Mouse (Mus musculus) hindbrain, embryonic 16.5 days (tissue): ENCODE measurements at regions not wholly inside any gene's neighbourhood (a gene's known extent, or its start where the extent isn't known, plus 50 kb on each side); places are given as distances from the start of the nearest gene placed in this dataset.

Experiments used
- ATAC-seq: fragments of 200-750 bp; cut with Nextera tagmentation; 2 replicates; pipeline ENCODE4 v1.8.0; 2017; ENCODE audit warnings: moderate TSS enrichment, moderate library complexity
- H3K27ac ChIP-seq: fragments of 300-500 bp; sonication (generic); 2 replicates; pipeline ENCODE4 v1.5.1; 2014; ENCODE audit warnings: low read depth, mild to moderate bottlenecking, control low read depth, low read length, moderate library complexity
- H3K27me3 ChIP-seq: fragments of 300-500 bp; sonication (generic); replicated peaks from 2 replicates; pipeline ENCODE4 v1.6.1; 2014; ENCODE audit warnings: low read length; ENCODE audit not compliant: control insufficient read depth, insufficient read depth
- H3K36me3 ChIP-seq: fragments of 300-500 bp; sonication (generic); 2 replicates; pipeline ENCODE4 v1.6.1; 2014; ENCODE audit warnings: mild to moderate bottlenecking, low read length, moderate library complexity, mixed read lengths; ENCODE audit not compliant: control insufficient read depth, insufficient read depth
- H3K4me1 ChIP-seq: fragments of 300-500 bp; sonication (generic); 2 replicates; pipeline ENCODE4 v1.6.1; 2014; ENCODE audit warnings: low read depth, low read length; ENCODE audit not compliant: control insufficient read depth, insufficient read depth
- H3K4me2 ChIP-seq: fragments of 300-500 bp; sonication (generic); 2 replicates; pipeline ENCODE4 v1.6.1; 2014; ENCODE audit warnings: mild to moderate bottlenecking, low read length, control low read depth, moderate library complexity
- H3K4me3 ChIP-seq: fragments of 300-500 bp; sonication (generic); 2 replicates; pipeline ENCODE4 v1.5.1; 2014; ENCODE audit warnings: mild to moderate bottlenecking, low read length, control low read depth, moderate library complexity
- H3K9ac ChIP-seq: fragments of 300-500 bp; sonication (generic); 2 replicates; pipeline ENCODE4 v1.6.1; 2014; ENCODE audit warnings: low read depth, mild to moderate bottlenecking, control low read depth, low read length, moderate library complexity
- H3K9me3 ChIP-seq: fragments of 300-500 bp; sonication (generic); 2 replicates; pipeline ENCODE4 v1.6.1; 2014; ENCODE audit warnings: mild to moderate bottlenecking, low read length, moderate library complexity; ENCODE audit not compliant: control insufficient read depth
- WGBS: fragments of 180-500 bp; shearing (Covaris S2); extraction: QIAGEN DNeasy Blood & Tissue Kit; methylation state at CpG from one replicate; pipeline ENCODE4 v1.1.7; 2014; 5-methylcytosine and 5-hydroxymethylcytosine counted together

- H3K27ac ChIP-seq: no peak overlapping the region
- ATAC-seq: no peak
Observed at GRCm38 (mm10) chr9:32815473-32815872, 179.5 kb downstream of the Ets1 start.

GRCm38 (mm10) chr9:32816649-32817425 is 180.8 kb downstream of the Ets1 start:
- H3K4me1 ChIP-seq: no peaks in the 10 kb centered on the region
- no peak overlapping the region for H3K27ac ChIP-seq
- H3K4me3 ChIP-seq: no peak overlapping the region
- WGBS: 84% methylated on average over 9 of the region's 9 CpGs
- no peak overlapping the region for H3K4me2 ChIP-seq
- no peak overlapping the region for H3K9ac ChIP-seq
- no peaks in the 10 kb centered on the region for H3K9me3 ChIP-seq
- no peak for ATAC-seq
- no peaks in the 10 kb centered on the region for H3K36me3 ChIP-seq
- H3K27me3 ChIP-seq: 0 out of 2 replicates have a peak, but pooled peaks cover 2% of the 10 kb centered on the region

More at GRCm38 (mm10) chr9:32815473-32815872, 179.5 kb downstream of the Ets1 start:
- Histone ChIP-seq H3K9ac (no peak overlapping the region), H3K27me3 (0 out of 2 replicates have a peak, but pooled peaks cover 2% of the 10 kb centered on the region), H3K9me3 (no peaks in the 10 kb centered on the region), H3K4me3 (no peak overlapping the region), H3K36me3 (no peaks in the 10 kb centered on the region), H3K4me1 (no peaks in the 10 kb centered on the region), H3K4me2 (no peak overlapping the region)
- WGBS: 87% methylated on average over 5 of the region's 5 CpGs

DNA sequence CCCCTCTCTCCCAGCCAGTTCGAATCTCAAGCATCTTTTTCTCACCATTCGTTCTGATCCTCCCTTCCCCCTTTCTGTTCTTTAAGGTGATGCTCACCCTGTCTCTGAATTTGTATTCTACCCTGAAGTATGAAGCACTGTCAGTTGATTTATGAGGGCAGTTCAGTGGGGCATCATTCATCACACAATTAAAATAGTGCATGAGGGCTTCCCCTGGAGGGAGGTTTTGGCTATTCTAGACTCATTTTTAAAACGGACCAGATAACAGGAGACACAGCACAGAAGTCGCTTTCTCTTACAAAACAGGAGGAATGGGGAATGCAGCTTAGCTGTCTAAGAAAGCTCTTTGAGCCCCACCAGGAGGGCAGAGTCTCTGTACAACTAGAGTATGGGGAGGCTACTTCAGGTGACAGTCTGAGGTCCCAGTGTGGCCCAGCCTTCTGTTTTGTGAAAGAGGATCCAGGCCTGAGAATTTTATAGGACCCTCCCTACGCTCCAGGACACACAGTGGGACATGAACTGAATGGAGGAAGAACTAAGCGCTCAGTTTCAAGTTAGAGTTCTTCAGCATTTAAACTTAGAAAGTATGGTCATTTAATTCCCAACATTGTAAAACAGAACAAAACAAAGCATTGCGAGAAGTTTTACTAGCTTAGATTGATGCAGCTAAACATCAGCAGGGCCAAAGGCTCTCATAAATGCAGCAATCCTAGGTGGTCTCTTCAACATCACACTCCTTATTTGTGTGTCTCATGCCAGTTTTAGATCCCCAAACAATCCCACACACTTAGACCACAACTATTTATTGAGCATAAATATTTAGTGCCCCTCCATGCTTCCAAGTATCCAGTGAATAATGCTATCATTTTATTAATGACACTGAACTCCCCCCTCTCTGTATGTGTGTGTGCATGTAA is 181.7 kb downstream of the Ets1 start:
- Histone ChIP-seq H3K9me3 (no peaks in the 10 kb centered on the region), H3K4me3 (no peak overlapping the region), H3K9ac (no peak overlapping the region), H3K27me3 (0 out of 2 replicates have a peak, but pooled peaks cover 2% of the 10 kb centered on the region), H3K4me2 (no peak overlapping the region), H3K27ac (no peak overlapping the region), H3K4me1 (no peaks in the 10 kb centered on the region), H3K36me3 (no peaks in the 10 kb centered on the region)
- no peak for ATAC-seq
- 68% methylated on average over 7 of the region's 7 CpGs for WGBS

DNA sequence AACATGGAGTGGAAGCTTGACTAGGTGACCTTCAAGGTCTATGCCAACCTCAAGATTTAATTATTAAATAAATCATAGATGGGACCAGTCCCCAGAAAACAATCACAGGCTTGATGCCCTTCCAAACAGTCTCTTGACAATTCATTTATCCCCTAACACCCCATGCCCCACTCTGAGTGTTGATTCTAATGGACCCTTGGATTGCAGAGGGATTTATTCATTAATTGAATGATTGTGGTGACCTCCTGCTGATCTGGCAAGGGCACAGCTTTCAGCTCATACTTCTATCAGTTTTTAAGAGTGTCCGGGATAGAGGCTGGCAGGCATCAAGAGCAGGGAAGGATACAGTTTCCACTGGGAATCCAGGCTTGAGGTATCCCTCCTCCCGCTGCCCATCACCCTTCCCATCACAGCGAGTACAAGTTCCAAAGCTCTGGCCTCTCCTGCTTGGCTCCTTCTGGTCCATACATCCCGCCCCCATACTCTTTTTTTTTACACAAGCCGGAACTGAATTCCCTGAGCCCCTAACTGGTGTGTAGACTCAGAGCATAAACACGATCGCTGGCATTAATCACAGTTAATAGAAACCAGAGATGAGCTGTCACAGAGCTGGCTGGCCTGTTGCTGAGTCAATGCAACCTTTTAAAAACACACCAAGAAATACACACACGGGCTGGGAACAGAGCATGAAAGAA is 187.6 kb downstream of the Ets1 start:
- H3K4me1 ChIP-seq: no peaks in the 10 kb centered on the region
- no peak for ATAC-seq
- H3K27me3 ChIP-seq: no peaks in the 10 kb centered on the region
- no peak overlapping the region for H3K27ac ChIP-seq
- no peak overlapping the region for H3K4me2 ChIP-seq
- no peaks in the 10 kb centered on the region for H3K9me3 ChIP-seq
- no peak overlapping the region for H3K9ac ChIP-seq
- no peaks in the 10 kb centered on the region for H3K36me3 ChIP-seq
- H3K4me3 ChIP-seq: no peak overlapping the region
- 39% methylated on average over 8 of the region's 8 CpGs for WGBS

DNA sequence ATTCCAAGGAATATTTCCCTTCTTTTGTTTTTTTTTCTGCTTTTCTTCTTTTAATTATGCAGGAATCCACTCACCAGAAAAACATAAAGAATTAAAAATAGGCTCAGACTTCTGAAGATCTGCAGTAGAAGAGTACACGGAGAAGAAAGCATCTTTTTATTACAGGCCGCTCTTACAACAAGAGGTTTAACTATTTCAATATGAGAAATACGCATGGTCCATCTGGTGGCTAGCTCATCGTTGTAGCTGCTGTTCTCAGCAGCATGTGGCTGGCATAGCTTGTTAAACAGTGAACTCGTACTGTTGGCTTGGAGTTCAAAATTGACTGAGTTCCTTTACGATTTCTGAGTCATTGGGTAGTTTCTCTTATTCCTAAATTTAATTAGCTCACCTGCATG is 188.1 kb downstream of the Ets1 start:
- H3K4me2 ChIP-seq: no peak overlapping the region
- no peaks in the 10 kb centered on the region for H3K27me3 ChIP-seq
- no peak overlapping the region for H3K4me3 ChIP-seq
- H3K27ac ChIP-seq: no peak overlapping the region
- no peak for ATAC-seq
- no peaks in the 10 kb centered on the region for H3K36me3 ChIP-seq
- WGBS: 56% methylated on average over 6 of the region's 6 CpGs
- no peaks in the 10 kb centered on the region for H3K9me3 ChIP-seq
- H3K9ac ChIP-seq: no peak overlapping the region
- H3K4me1 ChIP-seq: no peaks in the 10 kb centered on the region

DNA sequence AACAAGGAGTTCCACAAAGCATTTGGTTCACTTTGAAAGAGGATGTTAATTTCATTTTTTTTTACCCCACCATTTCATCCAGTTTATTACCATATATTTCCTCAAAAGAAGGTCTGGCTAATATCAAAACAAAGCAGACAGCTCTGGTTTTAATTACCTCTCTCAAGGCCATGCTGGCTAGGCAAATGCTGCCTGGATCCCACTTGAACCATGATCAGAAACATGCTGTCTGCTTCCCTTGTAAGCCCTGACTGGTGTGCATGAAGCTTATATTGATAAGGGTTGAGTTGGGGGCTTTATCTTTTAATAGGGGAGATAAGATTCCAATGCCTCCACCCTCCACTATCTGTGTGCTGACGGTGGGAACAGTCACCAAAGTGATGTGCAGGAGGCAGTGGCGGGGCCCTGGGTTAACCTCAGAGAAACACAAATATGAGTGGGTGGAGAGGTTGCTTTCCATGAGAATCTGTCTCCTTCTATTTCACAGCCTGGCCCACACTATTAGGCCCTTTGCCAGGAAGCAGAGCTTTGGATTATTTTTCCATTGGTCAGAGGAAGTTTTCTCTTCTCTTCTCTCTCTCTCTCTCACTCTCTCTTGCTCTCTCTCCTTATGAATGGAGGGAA is 194.4 kb downstream of the Ets1 start:
- Histone ChIP-seq H3K4me3 (no peak overlapping the region), H3K27ac (no peak overlapping the region), H3K36me3 (no peaks in the 10 kb centered on the region), H3K9ac (no peak overlapping the region), H3K27me3 (no peaks in the 10 kb centered on the region), H3K4me1 (no peaks in the 10 kb centered on the region), H3K9me3 (no peaks in the 10 kb centered on the region), H3K4me2 (no peak overlapping the region)
- ATAC-seq: no peak
- 71% methylated on average over 2 of the region's 2 CpGs for WGBS

- 88% methylated on average over 8 of the region's 8 CpGs for WGBS
- Histone ChIP-seq H3K4me2 (no peak overlapping the region), H3K27ac (no peak overlapping the region), H3K9ac (no peak overlapping the region), H3K36me3 (no peaks in the 10 kb centered on the region), H3K4me3 (no peak overlapping the region), H3K27me3 (no peaks in the 10 kb centered on the region), H3K4me1 (no peaks in the 10 kb centered on the region), H3K9me3 (no peaks in the 10 kb centered on the region)
- ATAC-seq: no peak
Observed at GRCm38 (mm10) chr9:32833373-32833772, 197.4 kb downstream of the Ets1 start.

GRCm38 (mm10) chr9:32834751-32835625 is 199.0 kb downstream of the Ets1 start:
- Histone ChIP-seq H3K9ac (no peak overlapping the region), H3K27ac (no peak overlapping the region), H3K4me1 (no peaks in the 10 kb centered on the region), H3K9me3 (no peaks in the 10 kb centered on the region), H3K27me3 (no peaks in the 10 kb centered on the region), H3K36me3 (no peaks in the 10 kb centered on the region), H3K4me3 (no peak overlapping the region), H3K4me2 (no peak overlapping the region)
- ATAC-seq: no peak
- WGBS: 33% methylated on average over 13 of the region's 13 CpGs
